In genomic region chr9:66305121-66306112, GRCm38 (mm10) we compare ENCODE assay signal across 8 mouse cellular contexts. TPM values are rescaled to one million over a fixed set of nuclear protein-coding genes. Genes with fewer than 3 reads are reported as not detected.
DNase-seq lines count a peak whose midpoint lies in the region; ATAC-seq and TF ChIP-seq lines count a peak whose summit lies in the region.

No protein-coding gene starts in this region.

- peak overlapping the region; percentile 50 for H3K4me2 ChIP-seq in hindbrain, postnatal 0 days (ENCODE audit: low read depth, low read length)

- no peaks in the 10 kb centered on the region for H3K27me3 ChIP-seq in hindbrain, postnatal 0 days (ENCODE audit: insufficient read depth, low read length)

- H3K36me3 ChIP-seq in hindbrain, postnatal 0 days (ENCODE audit: insufficient read depth, low read length) = no peaks in the 10 kb centered on the region

- H3K4me1 ChIP-seq in hindbrain, postnatal 0 days (ENCODE audit: insufficient read depth, low read length) = 0 out of 2 replicates have a peak, but pooled peaks cover 7% of the 10 kb centered on the region

- peak; percentile 59; the same call in 1 of the 2 replicates for ATAC-seq in hindbrain, postnatal 0 days
- peak; percentile 73 for ATAC-seq in megakaryocyte, adult 5-6 weeks (ENCODE audit: poor library complexity, severe bottlenecking)

- peak overlapping the region; percentile 75 for H3K27ac ChIP-seq in hindbrain, postnatal 0 days

- peak; percentile 11 to 37 for DNase-seq in adrenal gland, adult 18-20 months (ENCODE audit: low spot score in 2 of 2)
- DNase-seq in adrenal gland, adult 8-10 months = no peak
- DNase-seq in cerebellum, adult 8-10 months = peak; percentile 58
- DNase-seq in frontal cortex, postnatal 10 days (ENCODE audit: low spot score in 2 of 2) = peak; percentile 50 to 53
- peak; percentile 57 for DNase-seq in hindbrain, postnatal 0 days (ENCODE audit: low spot score)
- peak; percentile 83 to 88 for DNase-seq in left cerebral cortex, adult 18-20 months (ENCODE audit: low spot score in 2 of 2)
- DNase-seq in spleen, postnatal 10 days (ENCODE audit: low spot score in 2 of 2) = peak; percentile 38 to 47

- H3K9ac ChIP-seq in hindbrain, postnatal 0 days (replicated peaks; ENCODE audit: low read length) = peak overlapping the region; percentile 37

- 29% methylated on average over 25 of the region's 25 CpGs for WGBS in hindbrain, postnatal 0 days

- no peaks in the 10 kb centered on the region for H3K9me3 ChIP-seq in hindbrain, postnatal 0 days (ENCODE audit: low read length)

- peak overlapping the region; percentile 26 for H3K4me3 ChIP-seq in hindbrain, postnatal 0 days (ENCODE audit: low read length)

- no peak for TF ChIP-seq CTCF in hindbrain, postnatal 0 days (IDR thresholded peaks at IDR 0.05; ENCODE audit: low read depth)

RNA-seq across cellular contexts. Expression of gene Herc1, which starts 44.8 kb away (rescaled TPM):
- 10 to 100 TPM; 35.1 to 35.4 TPM for total RNA-seq in adrenal gland, adult 18-20 months (2021)
- total RNA-seq in adrenal gland, adult 8-10 months (2022) = 10 to 100 TPM; 41.9 to 78.0 (median 53.1) TPM
- total RNA-seq in hindbrain, postnatal 0 days (2014; rRNA removed) = 91.5 and 104 TPM in 2 replicates
- 30.3 and 30.7 TPM in 2 replicates for polyA plus RNA-seq in hindbrain, postnatal 0 days (2015; fragmentation: Nextera tagmentation; extraction: Ambion mirVana)
- 100 to 1,000 TPM; 110 to 114 TPM for total RNA-seq in left cerebral cortex, adult 18-20 months (2021)
- 38.5 and 42.3 TPM in 2 replicates for total RNA-seq in megakaryocyte, adult 5-6 weeks (2015)
- 71.7 and 82.0 TPM in 2 replicates for total RNA-seq in megakaryocyte, adult 5-6 weeks (2017)
